Mouse (Mus musculus): ENCODE measurements at regions not wholly inside any gene's neighbourhood (a gene's known extent, or its start where the extent isn't known, plus 50 kb on each side); places are given as distances from the start of the nearest gene placed in this dataset.

- ATAC-seq (ENCODE audit: insufficient number of reproducible peaks, low FRiP score, low TSS enrichment), result no peak
Measured at GRCm38 (mm10) chr12:15741219-15741618, 75.5 kb downstream of the Trib2 start.

- no peak for ATAC-seq (ENCODE audit: insufficient number of reproducible peaks, low FRiP score, low TSS enrichment)
Measured at GRCm38 (mm10) chr12:15738989-15739388, 77.7 kb downstream of the Trib2 start.

GRCm38 (mm10) chr12:15731261-15731660 is 85.5 kb downstream of the Trib2 start:
- 0 out of 2 replicates have a peak, but pooled peaks have one; percentile 26 for ATAC-seq (ENCODE audit: insufficient number of reproducible peaks, low FRiP score, low TSS enrichment)

GRCm38 (mm10) chr12:15729696-15730095 is 87.0 kb downstream of the Trib2 start:
- ATAC-seq (ENCODE audit: insufficient number of reproducible peaks, low FRiP score, low TSS enrichment), result no peak

GRCm38 (mm10) chr12:15723529-15723928 is 93.2 kb downstream of the Trib2 start:
- ATAC-seq (ENCODE audit: insufficient number of reproducible peaks, low FRiP score, low TSS enrichment), result no peak

- ATAC-seq (ENCODE audit: insufficient number of reproducible peaks, low FRiP score, low TSS enrichment), result no peak
Measured at GRCm38 (mm10) chr12:15722161-15722560, 94.6 kb downstream of the Trib2 start.

- no peak for ATAC-seq (ENCODE audit: insufficient number of reproducible peaks, low FRiP score, low TSS enrichment)
Measured at GRCm38 (mm10) chr12:15720171-15720570, 96.6 kb downstream of the Trib2 start.

- no peak for ATAC-seq (ENCODE audit: insufficient number of reproducible peaks, low FRiP score, low TSS enrichment)
Measured at GRCm38 (mm10) chr12:15718827-15719226, 97.9 kb downstream of the Trib2 start.

GRCm38 (mm10) chr12:15717989-15718388 is 98.7 kb downstream of the Trib2 start:
- no peak for ATAC-seq (ENCODE audit: insufficient number of reproducible peaks, low FRiP score, low TSS enrichment)

GRCm38 (mm10) chr12:15717342-15717741 is 99.4 kb downstream of the Trib2 start:
- no peak for ATAC-seq (ENCODE audit: insufficient number of reproducible peaks, low FRiP score, low TSS enrichment)

- no peak for ATAC-seq (ENCODE audit: insufficient number of reproducible peaks, low FRiP score, low TSS enrichment)
Measured at GRCm38 (mm10) chr12:15713623-15714022, 103.1 kb downstream of the Trib2 start.

GRCm38 (mm10) chr12:15707570-15708095 is 109.1 kb downstream of the Trib2 start:
- no peak for ATAC-seq (ENCODE audit: insufficient number of reproducible peaks, low FRiP score, low TSS enrichment)

GRCm38 (mm10) chr12:15704412-15704811 is 112.3 kb downstream of the Trib2 start:
- no peak for ATAC-seq (ENCODE audit: insufficient number of reproducible peaks, low FRiP score, low TSS enrichment)

- no peak for ATAC-seq (ENCODE audit: insufficient number of reproducible peaks, low FRiP score, low TSS enrichment)
Measured at GRCm38 (mm10) chr12:15702137-15702536, 114.6 kb downstream of the Trib2 start.

GRCm38 (mm10) chr12:15698829-15699228 is 117.9 kb downstream of the Trib2 start:
- no peak for ATAC-seq (ENCODE audit: insufficient number of reproducible peaks, low FRiP score, low TSS enrichment)

- no peak for ATAC-seq (ENCODE audit: insufficient number of reproducible peaks, low FRiP score, low TSS enrichment)
Measured at GRCm38 (mm10) chr12:15698042-15698771, 118.5 kb downstream of the Trib2 start.

GRCm38 (mm10) chr12:15688342-15688741 is 128.4 kb downstream of the Trib2 start:
- no peak for ATAC-seq (ENCODE audit: insufficient number of reproducible peaks, low FRiP score, low TSS enrichment)

GRCm38 (mm10) chr12:15684311-15684710 is 132.4 kb downstream of the Trib2 start:
- ATAC-seq (ENCODE audit: insufficient number of reproducible peaks, low FRiP score, low TSS enrichment), result no peak

GRCm38 (mm10) chr12:15681678-15682355 is 134.9 kb downstream of the Trib2 start:
- no peak for ATAC-seq (ENCODE audit: insufficient number of reproducible peaks, low FRiP score, low TSS enrichment)

GRCm38 (mm10) chr12:15676127-15676526 is 140.6 kb downstream of the Trib2 start:
- no peak for ATAC-seq (ENCODE audit: insufficient number of reproducible peaks, low FRiP score, low TSS enrichment)

GRCm38 (mm10) chr12:15659755-15660154 is 157.0 kb downstream of the Trib2 start:
- no peak for ATAC-seq (ENCODE audit: insufficient number of reproducible peaks, low FRiP score, low TSS enrichment)

- ATAC-seq (ENCODE audit: insufficient number of reproducible peaks, low FRiP score, low TSS enrichment), result no peak
Measured at GRCm38 (mm10) chr12:15659332-15659731, 157.4 kb downstream of the Trib2 start.

Measured in cerebellum, adult (tissue).